Comparison of ENCODE assay signal across 18 mouse cellular contexts in the genomic region with DNA sequence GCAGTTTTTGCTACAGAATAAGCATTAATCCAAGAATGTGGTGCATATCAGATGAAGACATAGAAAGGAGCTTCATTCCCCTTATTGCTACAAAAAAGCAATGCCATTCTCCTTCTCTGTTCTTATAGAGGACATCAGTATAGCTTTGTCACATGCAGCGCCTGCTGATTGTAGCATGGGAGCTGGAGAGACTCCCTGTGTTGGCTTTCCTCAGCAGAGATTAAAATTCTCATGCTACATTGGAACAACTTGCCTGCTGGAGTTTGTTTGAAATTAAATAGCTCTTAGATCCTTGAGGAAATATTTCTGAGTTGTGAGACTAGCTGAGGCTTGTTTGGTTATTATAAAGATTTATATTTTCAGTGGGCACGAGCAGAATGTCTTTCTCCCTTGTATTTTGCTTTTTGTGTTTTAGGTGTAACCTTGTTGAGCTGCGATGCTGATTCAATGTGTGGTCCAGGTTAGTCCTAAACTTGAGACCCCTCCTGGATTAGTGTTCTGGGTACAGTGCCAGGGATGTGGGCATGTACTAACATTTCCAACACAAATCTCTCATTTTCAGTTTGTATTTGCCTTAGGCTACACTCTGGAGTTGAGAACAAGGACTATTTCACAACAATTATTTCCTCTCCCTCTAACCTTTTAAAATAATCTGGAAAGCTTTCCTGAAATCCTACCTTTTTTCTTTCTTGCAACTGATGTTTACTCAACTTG.
"Had no signal": no experiment of that assay in that cellular context is flagged by ENCODE, and none has a peak within 500 bp of the region (broad histone marks: within the 10 kb centered on the region; RNA-seq: fewer than 3 reads in every experiment).

No protein-coding gene starts in this region.

- H3K27ac ChIP-seq: kidney, embryonic 15.5 days; limb, embryonic 12.5 days; limb, embryonic 15.5 days; liver, embryonic 13.5 days; midbrain, embryonic 12.5 days; midbrain, embryonic 15.5 days; neural tube, embryonic 13.5 days had no signal

- H3K4me2 ChIP-seq: kidney, embryonic 15.5 days; limb, embryonic 12.5 days; limb, embryonic 15.5 days; liver, embryonic 13.5 days; midbrain, embryonic 12.5 days; midbrain, embryonic 15.5 days; neural tube, embryonic 13.5 days had no signal

- ATAC-seq: midbrain, embryonic 15.5 days had no signal

- H3K36me3 ChIP-seq: kidney, embryonic 15.5 days; limb, embryonic 12.5 days; limb, embryonic 15.5 days; liver, embryonic 13.5 days; midbrain, embryonic 12.5 days; midbrain, embryonic 15.5 days; neural tube, embryonic 13.5 days had no signal

- H3K9me3 ChIP-seq: kidney, embryonic 15.5 days; limb, embryonic 12.5 days; limb, embryonic 15.5 days; liver, embryonic 13.5 days; midbrain, embryonic 12.5 days; midbrain, embryonic 15.5 days; neural tube, embryonic 13.5 days had no signal

- H3K4me1 ChIP-seq: kidney, embryonic 15.5 days; limb, embryonic 12.5 days; limb, embryonic 15.5 days; liver, embryonic 13.5 days; midbrain, embryonic 12.5 days; midbrain, embryonic 15.5 days; neural tube, embryonic 13.5 days had no signal

- H3K9ac ChIP-seq: kidney, embryonic 15.5 days; limb, embryonic 12.5 days; limb, embryonic 15.5 days; liver, embryonic 13.5 days; midbrain, embryonic 12.5 days; midbrain, embryonic 15.5 days; neural tube, embryonic 13.5 days had no signal

- H3K27me3 ChIP-seq: kidney, embryonic 15.5 days; limb, embryonic 12.5 days; limb, embryonic 15.5 days; liver, embryonic 13.5 days; midbrain, embryonic 12.5 days; midbrain, embryonic 15.5 days; neural tube, embryonic 13.5 days had no signal

- H3K4me3 ChIP-seq: kidney, embryonic 15.5 days; limb, embryonic 12.5 days; limb, embryonic 15.5 days; liver, embryonic 13.5 days; midbrain, embryonic 12.5 days; midbrain, embryonic 15.5 days; myocyte; neural tube, embryonic 13.5 days had no signal

- DNase-seq: kidney, adult 11 months; kidney, adult 8-10 months; kidney, postnatal 10 days; kidney, postnatal 4 days; left cerebral cortex, postnatal 4 days; liver, embryonic 13.5 days; lung, adult 2 months; lung, postnatal 14 days; lung, postnatal 4 days; thymus, adult 18-20 months; thymus, postnatal 36 days had no signal
